Mouse (Mus musculus): ENCODE measurements around the gene Ddx49. TPM values are rescaled to one million over a fixed set of nuclear protein-coding genes. Genes with fewer than 3 reads are reported as not detected.

Gene Ddx49
- polyA plus RNA-seq, 1 experiment from 2014 or later, result 32.9 TPM

DNA sequence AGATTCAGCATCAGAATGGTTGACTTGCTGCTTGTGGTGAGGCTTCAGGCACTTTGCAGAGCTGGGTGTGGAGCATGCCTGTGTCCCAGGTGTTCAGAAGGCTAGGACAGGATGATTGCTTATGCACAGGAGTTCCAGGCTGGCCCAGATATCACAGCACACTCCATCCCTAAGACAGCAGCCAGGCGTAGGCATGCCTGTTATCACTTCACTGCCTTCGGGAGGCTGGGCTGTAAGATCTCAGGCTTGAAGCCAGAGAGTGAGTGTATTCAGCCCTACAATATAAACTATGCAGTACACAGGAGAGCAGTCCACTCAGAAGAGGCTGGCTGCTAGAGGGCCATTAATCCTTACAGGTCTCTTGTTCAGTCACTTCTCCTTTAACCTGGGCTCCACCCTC lies 43.2 kb downstream of the Ddx49 start:
- Histone ChIP-seq H3K9me3 (ENCODE audit: control insufficient read depth) (no peaks in the 10 kb centered on the region), H3K4me2 (replicated peaks; ENCODE audit: low read depth) (no peak overlapping the region), H3K9ac (ENCODE audit: low read depth, low read length) (no peak overlapping the region), H3K27me3 (replicated peaks; ENCODE audit: control insufficient read depth, insufficient read depth, low read length) (no peaks in the 10 kb centered on the region), H3K4me1 (replicated peaks; ENCODE audit: control insufficient read depth, insufficient read depth, low read length) (no peaks in the 10 kb centered on the region), H3K27ac (ENCODE audit: low read depth, low read length) (no peak overlapping the region), H3K4me3 (ENCODE audit: low read depth, low read length) (no peak overlapping the region), H3K36me3 (ENCODE audit: control insufficient read depth, insufficient read depth) (peaks cover 93% of the 10 kb centered on the region)
- no peak for TF ChIP-seq CTCF (IDR thresholded peaks at IDR 0.05; ENCODE audit: low read depth)
- WGBS, result 82% methylated on average over 2 of the region's 2 CpGs
- no peak for ATAC-seq

DNA sequence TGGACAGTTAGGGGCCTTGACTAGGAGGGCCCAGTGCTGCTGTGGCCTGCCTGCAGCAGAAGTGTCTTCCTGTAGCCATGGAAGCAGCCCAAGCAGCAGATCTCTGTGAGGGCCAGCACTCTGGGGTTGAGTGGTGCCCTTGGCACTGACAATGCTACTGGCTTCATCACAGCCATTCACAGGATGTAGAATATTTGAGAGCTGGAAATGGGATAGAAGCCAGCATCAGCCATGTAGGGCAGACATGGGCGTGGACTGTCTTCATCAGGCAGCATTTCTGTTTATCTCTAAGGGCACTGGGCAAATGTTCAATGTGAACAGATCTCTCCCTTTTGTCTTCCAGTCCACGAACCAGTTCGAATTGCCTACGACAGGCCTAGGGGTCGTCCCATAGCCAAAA lies 43.7 kb downstream of the Ddx49 start:
- Histone ChIP-seq H3K27ac (ENCODE audit: low read depth, low read length) (no peak overlapping the region), H3K4me2 (replicated peaks; ENCODE audit: low read depth) (no peak overlapping the region), H3K9ac (ENCODE audit: low read depth, low read length) (no peak overlapping the region), H3K4me3 (ENCODE audit: low read depth, low read length) (no peak overlapping the region), H3K27me3 (replicated peaks; ENCODE audit: control insufficient read depth, insufficient read depth, low read length) (no peaks in the 10 kb centered on the region), H3K36me3 (ENCODE audit: control insufficient read depth, insufficient read depth) (peaks cover 93% of the 10 kb centered on the region), H3K4me1 (replicated peaks; ENCODE audit: control insufficient read depth, insufficient read depth, low read length) (no peaks in the 10 kb centered on the region), H3K9me3 (ENCODE audit: control insufficient read depth) (no peaks in the 10 kb centered on the region)
- WGBS, result 89% methylated on average over 5 of the region's 5 CpGs
- no peak for ATAC-seq
- TF ChIP-seq CTCF (IDR thresholded peaks at IDR 0.05; ENCODE audit: low read depth), result no peak

DNA sequence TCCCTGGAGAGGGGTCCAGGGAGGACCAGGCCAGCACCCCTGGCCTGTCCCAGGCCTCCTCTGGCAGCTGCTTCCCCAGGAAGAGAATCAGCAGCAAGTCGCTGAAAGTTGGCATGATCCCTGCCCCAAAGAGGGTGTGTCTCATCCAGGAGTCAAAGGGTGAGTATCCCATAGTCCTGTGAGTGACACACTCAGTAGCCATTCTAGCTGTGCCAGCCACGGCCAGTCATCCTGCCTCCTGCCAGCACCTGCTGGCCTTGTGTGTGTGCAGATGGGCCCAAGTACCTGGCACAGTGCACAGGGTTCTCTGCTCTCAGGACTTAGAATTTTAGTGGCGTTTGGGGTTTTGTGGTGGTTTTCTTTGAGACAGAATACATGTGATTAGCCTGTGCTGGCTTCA lies 44.8 kb downstream of the Ddx49 start:
- no peak for ATAC-seq
- Histone ChIP-seq H3K27me3 (replicated peaks; ENCODE audit: control insufficient read depth, insufficient read depth, low read length) (no peaks in the 10 kb centered on the region), H3K4me3 (ENCODE audit: low read depth, low read length) (no peak overlapping the region), H3K4me1 (replicated peaks; ENCODE audit: control insufficient read depth, insufficient read depth, low read length) (no peaks in the 10 kb centered on the region), H3K36me3 (ENCODE audit: control insufficient read depth, insufficient read depth) (peaks cover 93% of the 10 kb centered on the region), H3K9me3 (ENCODE audit: control insufficient read depth) (no peaks in the 10 kb centered on the region), H3K27ac (ENCODE audit: low read depth, low read length) (no peak overlapping the region), H3K9ac (ENCODE audit: low read depth, low read length) (no peak overlapping the region), H3K4me2 (replicated peaks; ENCODE audit: low read depth) (no peak overlapping the region)
- 80% methylated on average over 3 of the region's 3 CpGs for WGBS
- TF ChIP-seq CTCF (IDR thresholded peaks at IDR 0.05; ENCODE audit: low read depth), result no peak

GRCm38 (mm10) chr8:70254628-70255027 lies 47.7 kb downstream of the Ddx49 start:
- TF ChIP-seq CTCF (IDR thresholded peaks at IDR 0.05; ENCODE audit: low read depth), result peak; percentile 54
- Histone ChIP-seq H3K9ac (ENCODE audit: low read depth, low read length) (no peak overlapping the region), H3K9me3 (ENCODE audit: control insufficient read depth) (no peaks in the 10 kb centered on the region), H3K4me2 (replicated peaks; ENCODE audit: low read depth) (no peak overlapping the region), H3K36me3 (ENCODE audit: control insufficient read depth, insufficient read depth) (peaks cover 95% of the 10 kb centered on the region), H3K27ac (ENCODE audit: low read depth, low read length) (no peak overlapping the region), H3K4me3 (ENCODE audit: low read depth, low read length) (no peak overlapping the region), H3K4me1 (replicated peaks; ENCODE audit: control insufficient read depth, insufficient read depth, low read length) (no peaks in the 10 kb centered on the region), H3K27me3 (replicated peaks; ENCODE audit: control insufficient read depth, insufficient read depth, low read length) (no peaks in the 10 kb centered on the region)
- ATAC-seq, result no peak
- 79% methylated on average over 1 of the region's 1 CpGs for WGBS

DNA sequence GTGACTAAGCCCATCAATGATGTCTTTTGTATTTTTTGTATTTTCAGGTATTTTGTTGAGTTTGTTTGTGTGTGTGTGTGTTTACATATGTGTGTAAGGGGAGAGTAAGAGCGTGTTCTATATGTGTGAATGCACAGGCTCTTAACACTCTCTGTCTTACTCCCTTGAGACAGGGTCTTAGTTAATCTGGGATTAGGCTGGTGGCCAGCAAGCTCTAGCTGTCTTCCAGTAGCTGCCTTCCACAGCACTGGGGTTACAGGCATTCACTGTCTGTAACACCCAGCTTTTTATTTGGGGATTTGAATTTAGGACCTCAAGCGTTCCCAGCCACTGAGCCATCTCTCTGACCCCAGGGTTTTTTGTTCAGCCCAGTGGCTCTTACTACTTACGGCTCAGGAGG lies 54.4 kb downstream of the Ddx49 start:
- Histone ChIP-seq H3K4me2 (replicated peaks; ENCODE audit: low read depth) (no peak overlapping the region), H3K9ac (ENCODE audit: low read depth, low read length) (no peak overlapping the region), H3K9me3 (ENCODE audit: control insufficient read depth) (no peaks in the 10 kb centered on the region), H3K36me3 (ENCODE audit: control insufficient read depth, insufficient read depth) (peaks cover 69% of the 10 kb centered on the region), H3K27ac (ENCODE audit: low read depth, low read length) (no peak overlapping the region), H3K4me1 (replicated peaks; ENCODE audit: control insufficient read depth, insufficient read depth, low read length) (no peaks in the 10 kb centered on the region), H3K4me3 (ENCODE audit: low read depth, low read length) (no peak overlapping the region), H3K27me3 (replicated peaks; ENCODE audit: control insufficient read depth, insufficient read depth, low read length) (no peaks in the 10 kb centered on the region)
- 91% methylated on average over 3 of the region's 3 CpGs for WGBS
- ATAC-seq, result no peak
- TF ChIP-seq CTCF (IDR thresholded peaks at IDR 0.05; ENCODE audit: low read depth), result no peak

DNA sequence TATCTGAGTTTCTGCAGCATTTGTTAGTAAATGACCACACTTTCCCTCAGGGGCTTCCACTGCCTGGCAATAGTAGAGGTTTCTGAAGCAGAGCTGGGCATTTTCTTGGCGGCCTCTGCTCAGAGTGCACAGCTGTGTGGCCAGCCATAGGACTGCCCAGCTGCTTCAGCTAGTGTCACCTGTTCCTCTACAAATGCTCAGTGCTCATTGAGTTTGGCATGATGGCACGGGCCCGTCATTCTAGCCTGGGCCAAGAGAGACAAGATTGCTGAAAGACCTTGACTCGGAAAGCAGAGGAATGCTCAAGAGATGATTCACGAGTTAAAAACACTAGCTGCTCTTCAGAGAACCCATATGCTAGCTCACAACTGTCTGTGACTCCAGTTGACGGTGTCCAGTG lies 55.7 kb downstream of the Ddx49 start:
- Histone ChIP-seq H3K4me2 (replicated peaks; ENCODE audit: low read depth) (no peak overlapping the region), H3K4me3 (ENCODE audit: low read depth, low read length) (no peak overlapping the region), H3K27ac (ENCODE audit: low read depth, low read length) (no peak overlapping the region), H3K36me3 (ENCODE audit: control insufficient read depth, insufficient read depth) (peaks cover 69% of the 10 kb centered on the region), H3K9me3 (ENCODE audit: control insufficient read depth) (no peaks in the 10 kb centered on the region), H3K4me1 (replicated peaks; ENCODE audit: control insufficient read depth, insufficient read depth, low read length) (no peaks in the 10 kb centered on the region), H3K27me3 (replicated peaks; ENCODE audit: control insufficient read depth, insufficient read depth, low read length) (no peaks in the 10 kb centered on the region), H3K9ac (ENCODE audit: low read depth, low read length) (no peak overlapping the region)
- no peak for ATAC-seq
- TF ChIP-seq CTCF (IDR thresholded peaks at IDR 0.05; ENCODE audit: low read depth), result no peak
- 92% methylated on average over 6 of the region's 6 CpGs for WGBS

Other genes with a start within 250 kb of the Ddx49 start
- 305 and 315 TPM in 2 replicates for gene Tm6sf2, start 229.6 kb downstream of the Ddx49 start, polyA plus RNA-seq (2015; fragmentation: Nextera tagmentation; extraction: Ambion mirVana)
- gene Hapln4, start 219.0 kb downstream of the Ddx49 start, polyA plus RNA-seq (2015; fragmentation: Nextera tagmentation; extraction: Ambion mirVana), result not detected in 2 replicates
- gene Ncan, start 181.6 kb downstream of the Ddx49 start, polyA plus RNA-seq (2015; fragmentation: Nextera tagmentation; extraction: Ambion mirVana), result 0.31 and 0.39 TPM in 2 replicates
- gene Nr2c2ap, start 171.2 kb downstream of the Ddx49 start, polyA plus RNA-seq (2015; fragmentation: Nextera tagmentation; extraction: Ambion mirVana), result 44.0 and 44.1 TPM in 2 replicates
- 11.1 and 11.2 TPM in 2 replicates for gene Rfxank, start 163.3 kb downstream of the Ddx49 start, polyA plus RNA-seq (2015; fragmentation: Nextera tagmentation; extraction: Ambion mirVana)
- 29.2 and 32.5 TPM in 2 replicates for gene Borcs8, start 163.0 kb downstream of the Ddx49 start, polyA plus RNA-seq (2015; fragmentation: Nextera tagmentation; extraction: Ambion mirVana)
- gene Mef2b, start 162.8 kb downstream of the Ddx49 start, polyA plus RNA-seq (2015; fragmentation: Nextera tagmentation; extraction: Ambion mirVana), result 0.12 TPM in 1 of 2 replicates, not detected in the other
- gene Tmem161a, start 130.1 kb downstream of the Ddx49 start, polyA plus RNA-seq (2015; fragmentation: Nextera tagmentation; extraction: Ambion mirVana), result 40.0 and 42.0 TPM in 2 replicates
- gene Slc25a42, start 90.2 kb downstream of the Ddx49 start, polyA plus RNA-seq (2015; fragmentation: Nextera tagmentation; extraction: Ambion mirVana), result 12.0 and 12.2 TPM in 2 replicates
- 8.0 and 11.5 TPM in 2 replicates for gene Sugp2, start 68.3 kb downstream of the Ddx49 start, polyA plus RNA-seq (2015; fragmentation: Nextera tagmentation; extraction: Ambion mirVana)
- 10.0 and 11.2 TPM in 2 replicates for gene Armc6, start 68.0 kb downstream of the Ddx49 start, polyA plus RNA-seq (2015; fragmentation: Nextera tagmentation; extraction: Ambion mirVana)
- 18.5 and 18.7 TPM in 2 replicates for gene Homer3, start 19.7 kb downstream of the Ddx49 start, polyA plus RNA-seq (2015; fragmentation: Nextera tagmentation; extraction: Ambion mirVana)
- 338 and 383 TPM in 2 replicates for gene Cope, start within 50 bp of the Ddx49 start, polyA plus RNA-seq (2015; fragmentation: Nextera tagmentation; extraction: Ambion mirVana)
- 1.3 and 1.7 TPM in 2 replicates for gene Cers1, start 13.3 kb upstream of the Ddx49 start, polyA plus RNA-seq (2015; fragmentation: Nextera tagmentation; extraction: Ambion mirVana)
- 0.38 TPM in 1 of 2 replicates, not detected in the other for gene Gdf1, start 27.3 kb upstream of the Ddx49 start, polyA plus RNA-seq (2015; fragmentation: Nextera tagmentation; extraction: Ambion mirVana)
- gene Upf1, start 50.8 kb upstream of the Ddx49 start, polyA plus RNA-seq (2015; fragmentation: Nextera tagmentation; extraction: Ambion mirVana), result 9.7 and 10.1 TPM in 2 replicates
- 0.25 and 0.41 TPM in 2 replicates for gene Comp, start 71.1 kb upstream of the Ddx49 start, polyA plus RNA-seq (2015; fragmentation: Nextera tagmentation; extraction: Ambion mirVana)
- gene Crtc1, start 137.1 kb upstream of the Ddx49 start, polyA plus RNA-seq (2015; fragmentation: Nextera tagmentation; extraction: Ambion mirVana), result 8.1 and 9.2 TPM in 2 replicates
- 9.3 and 10.5 TPM in 2 replicates for gene Klhl26, start 174.5 kb upstream of the Ddx49 start, polyA plus RNA-seq (2015; fragmentation: Nextera tagmentation; extraction: Ambion mirVana)
- gene Tmem59l, start 184.9 kb upstream of the Ddx49 start, polyA plus RNA-seq (2015; fragmentation: Nextera tagmentation; extraction: Ambion mirVana), result 2.3 and 2.4 TPM in 2 replicates
- gene Crlf1, start 190.7 kb upstream of the Ddx49 start, polyA plus RNA-seq (2015; fragmentation: Nextera tagmentation; extraction: Ambion mirVana), result 0.61 and 0.81 TPM in 2 replicates
- gene Rex1bd, start 204.3 kb upstream of the Ddx49 start, polyA plus RNA-seq (2015; fragmentation: Nextera tagmentation; extraction: Ambion mirVana), result 145 and 148 TPM in 2 replicates
- gene Uba52, start 208.3 kb upstream of the Ddx49 start, polyA plus RNA-seq (2015; fragmentation: Nextera tagmentation; extraction: Ambion mirVana), result 805 and 863 TPM in 2 replicates
- gene Fkbp8, start 225.2 kb upstream of the Ddx49 start, polyA plus RNA-seq (2015; fragmentation: Nextera tagmentation; extraction: Ambion mirVana), result 199 and 203 TPM in 2 replicates
- 46.4 and 52.1 TPM in 2 replicates for gene Kxd1, start 225.5 kb upstream of the Ddx49 start, polyA plus RNA-seq (2015; fragmentation: Nextera tagmentation; extraction: Ambion mirVana)
- gene Ell, start 237.0 kb upstream of the Ddx49 start, polyA plus RNA-seq (2015; fragmentation: Nextera tagmentation; extraction: Ambion mirVana), result 11.8 and 13.0 TPM in 2 replicates

All from intestine, postnatal 0 days (tissue).